Mouse (Mus musculus) liver, embryonic 16.5 days (tissue): Measurements from ENCODE around the gene Agt. TPM values are rescaled to one million over a fixed set of nuclear protein-coding genes. Genes with fewer than 3 reads are reported as not detected.

Experiments
- polyA plus RNA-seq: library from polyadenylated mRNA; unstranded; fragments of >200 nt; fragmentation: Nextera tagmentation; extraction: Ambion mirVana; gene quantifications from 2 replicates; pipeline ENCODE4 v1.2.1, GENCODE M21; 2015

Gene Agt
- polyA plus RNA-seq, 1 experiment from 2014 or later, result 290 TPM

Other genes starting within 250 kb of the Agt start
- 0.09 and 0.11 TPM in 2 replicates for gene Pgbd5, start 130.0 kb downstream of the Agt start, polyA plus RNA-seq
- 15.8 and 17.3 TPM in 2 replicates for gene Cog2, start 48.9 kb downstream of the Agt start, polyA plus RNA-seq
- 0.08 TPM in 1 of 2 replicates, not detected in the other for gene Capn9, start 6.4 kb upstream of the Agt start, polyA plus RNA-seq
- 5.3 and 6.4 TPM in 2 replicates for gene 2310022B05Rik, start 93.7 kb upstream of the Agt start, polyA plus RNA-seq
- 14.2 and 14.6 TPM in 2 replicates for gene Ttc13, start 152.3 kb upstream of the Agt start, polyA plus RNA-seq
- 4.8 and 5.7 TPM in 2 replicates for gene Arv1, start 152.4 kb upstream of the Agt start, polyA plus RNA-seq
- 2.1 and 2.3 TPM in 2 replicates for gene Fam89a, start 182.1 kb upstream of the Agt start, polyA plus RNA-seq
- gene Trim67, start 223.4 kb upstream of the Agt start, polyA plus RNA-seq, result 0.02 TPM in 2 replicates